Mouse (Mus musculus) stomach, postnatal 0 days (tissue): ENCODE results near the gene Rlf.

Experiments used
- CTCF ChIP-seq: IDR thresholded peaks from 2 replicates; pipeline ENCODE4 v1.5.1; 2016; ENCODE audit warnings: antibody characterized with exemption, low read depth, mild to moderate bottlenecking, moderate library complexity
- EP300 ChIP-seq: optimal IDR thresholded peaks from 2 replicates; pipeline ENCODE3; 2016; ENCODE audit warnings: antibody characterized with exemption

- no peak for TF ChIP-seq CTCF
- TF ChIP-seq EP300: no peak
These were observed 16.2 kb upstream of the Rlf start for GRCm38 (mm10) chr4:121230943-121231614.
